Mouse (Mus musculus) stomach, postnatal 0 days (tissue): ENCODE measurements around the gene Taf3.

Source experiments
- CTCF ChIP-seq: IDR thresholded peaks from 2 replicates; pipeline ENCODE4 v1.5.1; 2016; ENCODE audit warnings: antibody characterized with exemption, low read depth, mild to moderate bottlenecking, moderate library complexity
- EP300 ChIP-seq: optimal IDR thresholded peaks from 2 replicates; pipeline ENCODE3; 2016; ENCODE audit warnings: antibody characterized with exemption

DNA sequence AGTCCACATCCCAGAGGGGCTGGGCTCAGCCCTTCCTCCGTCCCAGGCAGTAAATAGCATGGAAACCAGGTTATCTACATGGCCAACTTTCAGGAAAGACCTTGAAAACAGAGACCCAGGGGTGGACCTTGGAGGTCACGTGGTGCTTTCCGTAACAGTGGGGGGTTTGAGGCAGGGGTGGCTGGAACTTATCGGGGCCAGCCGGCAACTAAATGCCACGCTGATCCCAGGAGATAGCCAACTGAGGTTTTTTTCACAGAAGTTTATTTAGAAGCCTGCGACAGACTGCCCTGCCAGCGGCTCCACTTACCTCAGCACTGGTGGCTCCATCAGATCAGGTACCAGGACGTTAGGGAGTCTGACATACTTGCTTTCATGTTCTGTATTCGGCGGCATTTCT is 142.4 kb downstream of the Taf3 start:
- TF ChIP-seq CTCF (no peak), EP300 (no peak)
